Mouse (Mus musculus) regulatory T cell (primary cell): ENCODE results near the gene Ankle1.

ENCODE experiments used
- in situ Hi-C: fragments of 300-600 bp; cut with MboI, MseI; formaldehyde crosslinking; loops from one replicate; pipeline ENCODE4 v1.15.1; 2025; ENCODE audit warnings: high pct_unique_total_duplicates

The Ankle1 gene

GRCm38 (mm10) chr8:71381421-71381970, 24.3 kb upstream of the Ankle1 start, which contains the start of gene Nr2f6:
Nr2f6 (minus strand) TSS chr8:71381960.
- in situ Hi-C loops, result no loop called here

DNA sequence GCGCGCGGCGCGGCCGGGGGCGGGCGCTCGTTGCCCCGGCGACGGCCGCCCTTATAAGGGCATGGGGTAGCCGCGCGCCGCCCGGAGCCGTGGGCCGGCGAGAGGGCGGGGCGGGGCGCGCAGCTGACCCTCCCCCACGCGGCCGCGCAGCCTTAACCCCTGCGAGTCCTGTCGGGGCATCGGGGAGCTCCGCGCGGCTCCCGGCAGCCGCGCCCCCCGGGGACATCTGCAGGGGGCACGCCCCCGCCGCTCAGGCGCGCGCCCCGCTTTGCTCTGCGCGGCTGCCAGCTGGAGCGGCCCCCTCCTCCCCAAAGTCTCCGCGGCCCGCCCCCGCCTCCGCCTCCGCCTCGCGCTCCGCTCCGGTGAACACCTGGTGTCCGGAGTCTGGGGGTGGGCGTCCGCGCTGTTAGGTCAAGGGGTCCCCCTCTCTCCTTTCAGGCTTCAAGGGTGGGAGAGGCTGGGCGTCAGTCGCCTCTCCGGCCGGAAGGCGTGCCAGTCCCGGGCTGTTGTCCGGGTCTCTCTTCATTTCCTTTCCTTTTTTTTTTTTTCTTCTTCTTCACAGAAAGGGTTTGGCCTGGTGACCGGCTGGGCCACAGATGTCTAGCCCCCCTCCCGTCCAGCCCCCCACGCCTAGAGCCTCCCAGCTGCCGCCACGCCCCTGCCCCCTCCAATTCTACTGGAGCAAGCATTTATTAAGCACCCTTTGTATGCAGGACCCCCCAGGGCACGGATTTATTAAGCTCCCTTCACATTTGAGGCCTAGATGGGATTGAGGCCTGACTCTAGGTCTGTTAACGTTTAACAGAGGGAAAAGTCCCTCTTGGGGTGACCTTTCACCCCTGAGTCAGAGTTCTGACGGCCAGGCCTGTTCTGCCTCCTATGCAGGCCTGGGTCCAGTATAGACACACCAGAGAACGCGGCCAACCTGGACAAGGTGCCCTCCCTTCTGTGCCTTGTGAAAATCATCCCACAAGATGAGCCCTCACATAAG, 23.5 kb upstream of the Ankle1 start:
- in situ Hi-C loops, result no loop called here

DNA sequence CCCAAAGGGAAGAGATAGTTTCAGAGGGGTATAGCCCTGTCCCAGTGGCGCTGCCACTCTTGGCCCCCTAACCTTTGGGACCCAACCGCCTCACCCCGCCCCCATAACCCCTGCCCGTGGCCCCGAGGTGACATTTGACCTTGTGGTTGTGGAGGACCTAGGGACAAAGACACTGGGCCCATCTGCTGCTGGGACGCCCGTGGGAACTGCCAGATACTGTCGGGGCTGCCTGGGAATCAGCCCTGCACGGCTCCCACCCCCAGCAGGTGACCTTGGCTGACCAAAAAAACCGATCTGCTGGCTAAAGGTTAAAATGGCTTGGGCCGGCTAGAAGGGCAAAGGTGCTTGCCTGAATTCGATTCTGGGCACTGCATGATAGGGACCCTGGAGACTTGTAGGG, 22.4 kb upstream of the Ankle1 start:
- in situ Hi-C loops, result no loop called here

DNA sequence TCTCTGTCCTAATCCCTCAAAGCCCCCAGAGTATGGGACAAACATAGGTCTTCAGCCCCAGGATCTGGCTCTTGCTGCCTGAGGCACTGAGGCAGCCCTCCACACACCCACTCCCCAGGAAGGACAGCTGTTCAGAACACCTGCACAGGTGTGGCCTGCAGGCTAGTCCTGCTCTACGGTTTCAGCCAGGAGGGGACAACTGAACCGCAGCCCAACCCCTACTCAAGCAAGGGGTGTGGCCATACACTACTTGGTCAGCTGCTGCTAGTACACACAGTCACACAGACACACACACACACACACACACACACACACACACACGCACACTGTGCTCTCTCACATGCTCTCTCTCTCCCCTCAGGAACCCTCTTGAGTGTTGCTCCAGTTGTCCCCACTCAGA, 21.9 kb upstream of the Ankle1 start:
- in situ Hi-C loops, result no loop called here

DNA sequence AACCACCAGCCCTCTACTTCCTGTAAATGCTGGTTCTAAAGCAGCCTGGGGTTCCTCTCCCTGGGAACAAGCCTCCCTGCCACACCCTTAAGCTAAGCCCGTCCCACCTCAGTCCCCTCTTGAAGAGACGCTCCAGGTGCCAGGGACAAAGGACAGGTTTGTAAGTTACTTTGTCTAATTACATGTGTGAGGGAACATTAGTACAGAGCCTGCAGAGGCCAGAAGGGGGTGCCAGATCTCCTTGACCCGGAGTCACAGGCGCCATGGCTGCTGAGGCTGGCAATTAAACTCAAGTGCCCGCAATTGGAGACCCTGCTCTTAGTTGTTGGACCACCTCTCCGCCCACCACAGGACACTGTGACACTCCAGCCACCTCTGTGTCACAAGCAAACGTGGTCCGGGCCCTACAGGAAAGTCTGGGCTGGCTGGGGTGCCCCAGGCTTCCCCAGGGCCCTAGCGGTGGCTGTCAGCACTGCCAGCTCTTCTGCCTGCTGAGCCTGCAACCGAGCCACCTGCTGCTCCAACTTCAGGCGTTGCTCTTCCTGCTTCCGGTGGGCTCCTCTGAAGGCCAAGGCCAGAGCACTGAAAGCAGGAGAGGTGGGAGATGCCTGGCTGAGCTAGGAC, 20.5 kb upstream of the Ankle1 start:
- in situ Hi-C loops, result no loop called here

- in situ Hi-C loops, result no loop called here
Measured at GRCm38 (mm10) chr8:71388267-71388666, 17.5 kb upstream of the Ankle1 start.

DNA sequence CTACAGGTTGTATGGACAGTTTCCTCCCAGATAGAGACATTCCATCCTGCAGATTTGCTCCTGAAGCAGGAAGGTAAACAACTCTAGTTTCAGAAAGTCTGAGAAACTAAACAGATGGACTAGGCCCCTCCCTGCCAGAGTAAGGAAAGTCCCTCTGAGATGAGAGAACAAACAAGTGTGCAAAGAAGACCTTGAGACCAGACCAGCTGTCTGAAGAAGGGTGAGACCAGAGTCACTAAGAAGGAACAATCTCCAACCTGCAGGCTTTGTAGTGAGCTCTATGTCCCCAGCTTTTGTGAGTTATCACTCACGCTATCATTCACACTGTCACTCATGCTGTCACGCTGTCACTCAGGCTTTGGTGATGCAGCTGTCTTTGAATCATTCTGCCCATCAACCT, 14.1 kb upstream of the Ankle1 start:
- in situ Hi-C loops, result no loop called here

DNA sequence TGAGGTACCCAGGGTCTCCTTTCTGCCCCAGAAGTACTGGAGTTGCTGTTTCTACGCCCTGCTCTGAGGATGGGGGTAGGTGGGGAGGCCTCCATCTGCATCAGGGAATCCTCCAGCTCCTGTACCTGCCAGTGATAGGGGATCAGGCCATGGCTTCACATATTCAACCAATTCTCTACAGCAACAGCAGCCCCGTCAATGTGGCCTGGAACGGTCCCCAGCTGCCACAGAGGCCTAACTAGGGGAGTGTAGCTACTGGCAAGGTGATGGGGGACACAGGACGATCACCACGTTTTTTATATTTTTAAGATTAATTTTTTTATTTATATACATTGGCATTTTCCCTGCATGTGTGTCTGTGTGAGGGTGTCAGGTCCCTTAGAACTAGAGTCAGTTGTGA, 13.4 kb upstream of the Ankle1 start:
- in situ Hi-C loops, result no loop called here

- in situ Hi-C loops, result no loop called here
Measured at GRCm38 (mm10) chr8:71392871-71393270, 12.9 kb upstream of the Ankle1 start.

GRCm38 (mm10) chr8:71394481-71394880, 11.3 kb upstream of the Ankle1 start:
- in situ Hi-C loops, result no loop called here

DNA sequence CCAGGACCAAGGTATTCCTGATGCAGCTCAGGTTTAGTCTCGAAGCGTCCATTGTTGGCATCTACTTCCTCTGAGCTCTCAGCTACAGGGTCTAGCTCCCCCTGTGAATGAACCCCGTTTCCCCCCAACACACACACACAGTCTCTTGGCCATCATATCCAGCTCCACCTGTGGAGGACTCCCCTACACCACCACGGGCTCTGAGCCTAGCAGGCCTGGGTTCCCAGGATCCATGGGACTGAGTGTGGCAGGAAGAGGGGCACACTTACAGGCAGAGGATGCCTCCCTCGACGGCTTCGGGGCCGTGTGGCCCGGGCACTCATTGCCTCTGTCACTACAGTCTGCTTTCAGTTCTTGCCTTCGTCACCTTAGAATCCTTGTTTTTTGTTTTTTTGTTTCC, 10.7 kb upstream of the Ankle1 start:
- in situ Hi-C loops, result no loop called here

DNA sequence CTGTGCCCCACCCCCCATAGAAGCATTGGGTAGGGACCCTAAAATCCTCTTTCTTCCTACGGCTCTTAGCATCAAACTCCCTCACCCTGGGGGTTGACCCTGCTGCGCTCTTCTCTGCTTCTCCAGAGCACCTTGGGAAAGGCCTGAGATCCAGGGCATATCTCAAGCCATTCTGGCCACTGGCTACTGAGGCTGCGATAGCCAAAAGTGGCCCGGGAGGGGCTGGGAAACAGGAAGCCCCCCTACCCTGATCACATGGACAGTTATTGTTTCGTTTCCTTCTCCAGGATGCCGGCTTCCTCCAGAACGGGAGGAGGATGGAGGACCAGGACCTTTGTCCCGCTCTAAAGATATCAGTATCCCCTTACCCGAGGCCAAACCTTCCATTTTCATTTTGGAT, 10.2 kb upstream of the Ankle1 start, which contains the start of gene Ushbp1:
TSS of gene Ushbp1 (minus strand) at position 174 of the 400 bp plus-strand sequence.
- in situ Hi-C loops, result no loop called here

GRCm38 (mm10) chr8:71396639-71397305, 9.0 kb upstream of the Ankle1 start, which contains the start of gene Babam1:
Babam1 (plus strand) TSS chr8:71396861.
- in situ Hi-C loops, result no loop called here

GRCm38 (mm10) chr8:71397701-71398100, 8.1 kb upstream of the Ankle1 start:
- in situ Hi-C loops, result no loop called here

DNA sequence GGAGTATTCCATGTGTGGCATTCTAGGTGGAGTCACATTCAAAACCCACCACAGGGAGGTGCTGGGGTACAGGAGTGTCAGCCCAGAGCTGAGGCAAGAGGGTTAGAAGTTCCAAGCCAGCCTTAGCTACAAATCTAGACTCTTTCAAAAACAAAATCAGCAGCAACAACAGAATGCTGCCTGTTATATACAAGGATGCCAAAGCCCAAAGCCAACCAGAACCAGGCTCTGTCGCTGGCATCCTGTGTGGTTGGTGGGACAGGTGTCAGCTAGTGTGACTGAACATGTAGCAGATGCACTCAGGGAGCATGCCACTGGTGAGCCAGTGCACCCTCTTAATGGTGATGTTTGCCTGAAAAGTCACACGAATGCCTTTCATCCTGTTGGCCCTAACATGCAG, 5.0 kb upstream of the Ankle1 start:
- in situ Hi-C loops, result no loop called here

GRCm38 (mm10) chr8:71401454-71401853, 4.4 kb upstream of the Ankle1 start:
- in situ Hi-C loops, result no loop called here

DNA sequence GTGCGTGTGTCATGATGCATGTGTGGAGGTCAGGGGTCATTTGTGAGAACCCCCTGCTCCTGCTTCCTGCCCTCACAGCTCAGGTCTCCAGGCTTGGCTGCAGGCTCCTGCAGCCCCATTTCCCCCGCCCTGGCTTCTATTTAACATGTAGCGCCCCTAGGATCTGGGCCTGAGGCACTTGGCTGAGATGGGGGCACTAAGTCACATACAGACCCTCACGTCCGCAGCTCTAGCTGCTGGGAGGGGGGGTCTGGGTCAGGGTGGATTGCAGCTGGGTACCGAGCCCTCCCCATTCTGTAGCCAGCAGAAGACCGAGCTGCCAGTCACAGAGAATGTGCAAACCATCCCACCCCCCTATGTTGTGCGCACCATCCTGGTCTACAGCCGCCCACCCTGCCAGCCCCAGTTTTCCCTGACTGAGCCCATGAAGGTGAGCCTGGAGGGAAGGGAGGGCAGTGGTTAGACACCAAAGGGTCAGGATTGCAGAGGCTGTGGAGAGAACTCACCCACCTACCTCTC, 3.3 kb upstream of the Ankle1 start:
- in situ Hi-C loops, result no loop called here

DNA sequence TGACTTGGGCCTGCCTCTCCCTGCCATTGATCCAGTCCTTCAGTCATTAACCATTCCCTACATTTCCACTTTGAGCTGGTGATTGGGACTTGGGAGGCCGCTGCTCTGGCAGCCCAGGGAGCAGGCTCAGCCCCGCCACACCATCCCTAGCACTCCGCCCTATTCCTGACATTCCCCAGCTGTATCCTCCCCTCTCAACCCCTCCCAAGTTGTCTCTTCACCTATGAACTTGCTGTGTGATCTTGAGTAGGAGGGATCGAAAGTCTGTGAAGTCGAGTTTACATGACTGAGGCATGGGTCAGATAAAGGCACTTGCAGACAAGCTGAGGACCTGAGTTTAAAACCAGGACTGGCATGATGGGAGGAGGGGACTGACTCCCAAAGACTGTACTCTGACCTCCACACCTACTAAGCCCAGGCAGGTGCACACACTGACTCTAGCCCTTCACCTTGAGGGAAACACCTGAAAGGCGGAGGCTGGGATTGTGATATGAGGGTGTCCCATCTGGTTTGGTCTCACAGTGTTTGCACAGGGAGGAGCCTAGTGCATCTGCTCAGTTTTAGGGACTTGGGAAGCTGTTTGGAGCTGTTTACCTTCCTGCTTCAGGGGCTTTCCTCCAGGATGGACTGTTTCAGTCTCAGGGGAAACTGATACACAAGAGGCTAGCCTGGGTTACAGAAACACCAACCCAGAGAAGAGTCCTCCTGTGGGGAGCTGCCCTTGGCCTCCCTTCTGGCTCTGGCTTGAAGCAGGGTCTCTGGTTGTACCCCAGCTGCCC, 2.5 kb upstream of the Ankle1 start:
- in situ Hi-C loops, result no loop called here

- in situ Hi-C loops, result no loop called here
Measured at GRCm38 (mm10) chr8:71404011-71404410, 1.8 kb upstream of the Ankle1 start.

DNA sequence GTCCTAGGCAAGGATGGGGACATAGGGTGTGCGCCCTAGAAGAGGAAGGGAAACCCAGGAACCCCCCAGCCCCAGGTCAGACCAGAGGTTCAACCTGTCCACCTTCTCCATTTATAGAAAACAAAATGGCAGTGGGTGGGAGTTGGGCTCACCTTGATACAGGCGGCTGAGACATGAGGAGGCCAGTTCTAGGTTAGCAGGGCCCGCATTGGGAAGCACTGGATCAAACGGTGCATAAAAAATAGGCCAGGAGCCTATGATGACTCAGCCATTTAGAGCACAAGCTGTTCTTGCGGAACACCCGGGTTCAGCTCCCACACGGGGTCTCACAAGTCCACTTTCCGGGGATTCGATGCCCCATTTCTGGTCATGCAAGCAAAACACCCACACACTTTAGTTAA, 859 bp upstream of the Ankle1 start:
- in situ Hi-C loops, result loop anchor here (5.0 kb wide), 2 partner anchors 33 to 62 kb away; partner anchors contain the start of genes Dda1 and Ocel1
